Mouse (Mus musculus) retina, embryonic 14.5 days (tissue): ENCODE data around the gene Zbtb22.
"Not testable (repeated sequence)": the region's sequence is repeated elsewhere in the genome, so short reads cannot be mapped to it uniquely, and the experiment has no call there.

ENCODE experiments used
- DNase-seq: peaks from one replicate; pipeline ENCODE4 v3.0.0-alpha.2; 2015; ENCODE audit warnings: low spot score

Zbtb22 gene

DNA sequence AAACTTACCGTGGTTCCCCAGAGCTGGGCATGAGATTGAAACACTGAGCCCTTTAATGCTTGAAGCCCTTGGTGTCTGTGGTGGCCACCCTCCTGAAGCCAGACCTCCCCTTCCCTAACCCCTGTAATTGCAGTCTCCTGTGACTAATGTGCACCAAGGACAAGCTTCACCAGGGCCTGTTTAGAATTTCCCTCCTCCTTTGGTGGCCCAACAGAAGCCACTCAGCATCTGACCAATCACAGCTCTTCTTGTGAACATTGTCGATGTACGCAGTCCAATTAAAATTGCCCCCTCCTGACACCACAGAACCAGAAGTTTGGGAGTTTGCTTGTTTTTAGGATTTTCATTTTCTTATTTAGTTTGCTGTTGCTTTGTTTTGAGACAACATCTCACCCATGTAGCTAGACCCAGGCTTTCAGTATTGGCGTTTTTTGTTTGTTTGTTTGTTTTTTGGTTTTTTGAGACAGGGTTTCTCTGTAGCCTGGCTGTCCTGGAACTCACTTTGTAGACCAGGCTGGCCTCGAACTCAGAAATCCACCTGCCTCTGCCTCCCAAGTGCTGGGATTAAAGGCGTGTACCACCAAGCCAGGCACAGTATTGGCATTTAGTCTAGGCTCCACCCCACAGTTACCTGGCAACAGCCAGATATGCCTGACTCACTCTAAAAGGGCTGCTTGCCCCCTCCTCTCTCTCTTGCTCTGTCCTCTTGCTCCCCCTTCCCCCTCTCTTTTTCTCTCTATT is 11.6 kb upstream of the Zbtb22 start:
- DNase-seq = not testable (repeated sequence)

DNA sequence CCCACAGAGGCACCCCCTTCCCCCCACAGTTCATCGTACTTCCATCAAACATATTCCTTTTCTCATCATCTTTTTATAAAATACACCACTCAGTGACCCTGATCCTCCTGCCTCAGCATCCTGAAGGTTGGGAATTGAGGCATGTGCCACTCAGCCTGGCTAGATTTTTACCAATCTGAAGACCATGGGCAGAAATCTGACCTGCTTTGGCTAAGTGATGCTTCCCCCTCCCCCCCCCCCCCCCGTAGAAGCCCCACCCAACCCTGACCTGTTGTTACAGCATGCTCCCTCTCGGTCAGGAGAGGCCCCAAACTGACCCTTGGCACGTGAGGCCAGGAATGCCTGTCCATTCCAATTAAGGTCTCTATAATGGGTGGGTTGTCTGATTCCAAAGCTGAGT is 10.9 kb upstream of the Zbtb22 start, which contains the start of gene Platr17:
TSS of gene Platr17 (plus strand) at position 301 of the 400 bp plus-strand sequence.
- not testable (repeated sequence) for DNase-seq

DNA sequence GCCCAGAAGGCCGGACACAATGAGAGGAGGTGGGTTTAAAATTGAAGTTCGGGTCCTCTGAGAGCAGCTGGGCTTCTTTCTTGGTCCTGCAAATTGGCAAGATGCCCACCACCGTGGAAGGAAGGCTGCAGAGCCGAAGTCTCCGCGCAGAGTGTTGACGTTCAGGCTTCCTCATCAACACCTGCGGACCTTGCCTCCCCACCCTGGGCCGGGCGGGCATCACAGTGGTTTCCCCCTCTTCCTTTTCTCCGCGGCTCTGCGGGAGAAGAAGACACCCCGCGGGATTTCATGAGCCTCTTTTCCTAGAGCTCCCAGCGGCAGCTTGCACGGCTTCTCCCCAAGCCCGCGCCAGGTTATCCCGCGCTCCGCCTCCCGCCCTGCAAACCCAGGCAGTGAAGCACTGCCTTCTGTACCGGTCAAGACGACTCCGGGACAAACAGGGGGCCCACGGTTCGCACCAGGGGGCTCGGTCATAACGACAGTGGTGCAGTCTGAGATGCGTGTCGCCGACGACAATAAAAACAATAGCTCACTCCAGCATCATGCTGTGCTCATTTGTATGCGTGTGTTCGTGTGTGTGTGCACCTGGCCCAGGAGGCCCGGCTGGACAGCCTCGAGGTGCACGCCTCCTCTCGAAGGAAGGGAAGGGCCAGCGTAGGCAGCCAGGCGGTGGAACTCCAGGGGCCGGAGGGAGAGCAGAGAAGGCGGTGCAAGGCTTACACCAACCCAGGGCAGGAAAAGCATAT is 7.2 kb upstream of the Zbtb22 start:
- DNase-seq = peak; percentile 36

DNA sequence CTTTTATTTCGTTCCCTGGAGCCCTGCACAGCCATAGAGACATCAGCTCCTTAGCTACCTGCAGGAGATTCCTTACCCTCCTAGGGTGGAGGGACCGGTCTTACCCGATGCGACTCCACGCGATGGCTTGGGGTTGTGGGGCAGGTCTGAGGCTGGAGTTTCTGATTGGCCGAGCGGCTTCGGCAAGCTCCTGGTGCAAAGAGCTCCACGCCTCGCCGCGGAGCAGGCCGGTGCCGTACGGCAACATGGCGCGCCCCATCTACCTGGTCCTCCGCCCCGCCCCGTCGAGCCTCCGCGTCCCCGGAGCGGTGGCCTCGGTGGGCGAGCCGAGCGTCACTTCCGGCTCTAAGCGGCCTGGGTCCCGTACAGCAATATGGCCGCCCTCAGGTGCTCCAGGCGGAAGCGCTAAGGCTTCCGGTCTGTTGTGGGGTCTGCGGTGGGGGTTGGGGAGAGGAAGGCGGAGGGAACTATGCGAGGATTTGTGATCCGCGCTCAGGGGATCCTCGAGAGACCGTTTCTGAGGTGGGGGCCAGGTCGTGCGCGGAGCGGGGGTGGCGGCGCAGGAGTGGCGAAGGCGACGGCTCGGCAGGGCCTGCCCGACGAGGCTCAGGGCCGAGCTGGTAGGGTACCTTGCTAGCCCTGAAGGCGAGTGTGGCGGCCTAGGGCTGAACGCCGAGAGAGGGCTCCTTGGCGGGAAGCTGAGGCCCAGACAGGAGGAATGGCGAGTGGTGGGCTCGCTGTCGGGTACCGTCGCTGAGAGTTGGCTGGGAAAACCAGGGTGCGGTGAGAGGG is 6.4 kb upstream of the Zbtb22 start, which contains the start of gene Daxx:
TSS of gene Daxx (plus strand) at position 338 of the 792 bp plus-strand sequence.
- peak; percentile 98 for DNase-seq

DNA sequence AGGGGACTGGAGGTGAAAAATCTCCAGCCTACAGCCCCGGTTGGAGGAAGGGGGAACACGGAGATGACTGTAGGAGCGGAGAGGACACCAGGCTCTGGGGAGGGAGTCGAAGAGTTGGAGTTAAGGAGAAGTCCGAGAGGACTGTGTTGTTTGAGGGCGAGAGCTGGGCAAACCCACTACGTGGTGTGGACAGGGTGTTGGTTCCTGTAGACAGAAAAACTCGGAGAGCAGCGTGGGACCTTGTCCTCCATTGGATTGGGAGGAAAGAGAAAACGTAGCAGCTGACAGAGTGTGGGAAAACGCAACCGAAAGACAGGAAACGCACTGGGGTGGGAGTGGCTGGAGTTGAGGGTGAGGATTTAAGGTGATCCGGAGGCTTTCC is 5.8 kb upstream of the Zbtb22 start:
- DNase-seq = no peak

DNA sequence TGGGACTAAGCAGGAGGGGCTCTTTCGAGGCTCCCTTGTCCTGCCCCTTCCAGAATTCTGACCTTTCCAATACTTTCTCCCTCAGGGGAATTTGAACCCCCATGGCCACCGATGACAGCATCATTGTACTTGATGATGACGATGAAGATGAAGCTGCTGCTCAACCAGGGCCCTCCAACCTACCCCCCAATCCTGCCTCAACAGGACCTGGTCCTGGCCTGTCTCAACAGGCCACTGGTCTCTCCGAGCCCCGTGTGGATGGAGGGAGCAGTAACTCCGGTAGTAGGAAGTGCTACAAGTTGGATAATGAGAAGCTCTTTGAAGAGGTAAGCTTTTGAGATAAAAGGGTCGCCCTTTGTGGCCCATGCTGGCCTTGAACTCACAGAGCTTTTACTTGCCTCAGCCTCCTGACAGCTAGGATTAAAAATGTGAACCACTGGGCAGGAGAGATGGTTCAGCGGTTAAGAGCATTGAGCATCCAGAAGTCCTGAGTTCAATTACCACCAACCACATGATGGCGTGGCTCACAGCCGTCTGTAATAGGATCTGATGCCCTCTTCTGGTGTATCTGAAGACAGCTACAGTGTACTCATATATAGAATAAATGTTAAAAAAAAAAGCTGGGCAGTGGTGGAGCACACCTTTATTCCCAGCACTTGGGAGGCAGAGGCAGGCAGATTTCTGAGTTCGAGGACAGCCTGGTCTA is 5.2 kb upstream of the Zbtb22 start:
- DNase-seq = no peak

DNA sequence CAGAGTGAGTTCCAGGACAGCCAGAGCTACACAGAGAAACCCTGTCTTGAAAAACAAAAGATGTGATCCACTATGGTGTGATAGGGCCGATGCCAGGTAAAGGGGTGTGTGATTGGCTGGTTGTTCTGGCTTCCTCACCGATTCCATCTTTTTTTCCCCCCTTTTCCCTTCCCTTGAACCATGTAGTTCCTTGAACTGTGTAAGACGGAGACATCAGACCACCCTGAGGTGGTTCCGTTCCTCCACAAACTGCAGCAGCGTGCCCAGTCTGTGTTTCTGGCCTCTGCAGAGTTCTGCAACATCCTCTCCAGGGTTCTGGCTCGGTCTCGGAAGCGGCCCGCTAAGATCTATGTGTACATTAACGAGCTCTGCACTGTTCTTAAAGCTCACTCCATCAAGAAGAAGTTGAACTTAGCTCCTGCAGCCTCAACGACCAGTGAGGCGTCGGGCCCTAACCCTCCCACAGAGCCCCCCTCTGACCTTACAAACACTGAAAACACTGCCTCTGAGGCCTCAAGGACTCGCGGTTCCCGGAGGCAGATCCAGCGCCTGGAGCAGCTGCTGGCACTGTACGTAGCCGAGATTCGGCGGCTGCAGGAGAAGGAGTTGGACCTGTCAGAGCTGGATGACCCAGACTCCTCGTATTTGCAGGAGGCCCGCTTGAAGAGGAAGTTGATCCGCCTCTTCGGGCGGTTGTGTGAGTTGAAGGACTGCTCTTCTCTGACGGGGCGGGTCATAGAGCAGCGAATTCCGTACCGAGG is 4.5 kb upstream of the Zbtb22 start:
- no peak for DNase-seq

DNA sequence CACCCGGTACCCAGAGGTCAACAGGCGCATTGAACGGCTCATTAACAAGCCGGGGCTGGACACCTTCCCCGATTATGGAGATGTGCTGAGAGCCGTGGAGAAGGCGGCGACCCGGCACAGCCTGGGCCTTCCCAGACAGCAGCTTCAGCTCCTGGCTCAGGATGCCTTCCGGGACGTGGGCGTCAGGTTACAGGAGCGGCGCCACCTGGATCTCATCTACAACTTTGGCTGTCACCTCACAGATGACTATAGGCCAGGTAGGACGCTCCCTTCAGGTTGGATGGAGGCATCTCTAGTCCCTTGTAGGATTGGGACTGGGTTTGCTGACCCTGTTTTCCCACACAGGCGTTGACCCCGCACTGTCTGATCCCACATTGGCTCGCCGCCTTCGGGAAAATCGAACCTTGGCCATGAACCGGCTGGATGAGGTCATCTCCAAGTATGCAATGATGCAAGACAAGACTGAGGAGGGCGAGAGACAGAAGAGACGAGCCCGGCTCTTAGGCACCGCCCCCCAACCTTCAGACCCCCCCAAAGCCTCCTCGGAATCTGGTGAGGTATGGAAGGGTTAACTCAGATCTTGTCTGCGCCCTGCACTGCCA is 3.8 kb upstream of the Zbtb22 start:
- DNase-seq = no peak

DNA sequence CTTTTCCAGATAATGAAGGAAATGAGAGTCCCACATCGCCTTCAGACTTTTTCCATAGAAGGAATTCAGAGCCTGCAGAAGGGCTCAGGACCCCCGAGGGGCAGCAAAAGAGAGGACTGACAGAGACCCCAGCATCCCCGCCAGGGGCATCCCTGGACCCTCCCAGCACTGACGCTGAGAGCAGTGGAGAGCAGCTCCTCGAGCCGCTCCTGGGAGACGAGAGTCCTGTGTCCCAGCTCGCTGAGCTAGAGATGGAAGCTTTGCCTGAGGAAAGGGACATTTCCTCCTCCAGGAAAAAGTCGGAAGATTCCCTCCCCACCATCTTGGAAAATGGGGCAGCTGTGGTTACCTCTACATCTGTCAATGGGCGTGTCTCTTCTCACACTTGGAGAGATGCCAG is 2.4 kb upstream of the Zbtb22 start:
- no peak for DNase-seq

DNA sequence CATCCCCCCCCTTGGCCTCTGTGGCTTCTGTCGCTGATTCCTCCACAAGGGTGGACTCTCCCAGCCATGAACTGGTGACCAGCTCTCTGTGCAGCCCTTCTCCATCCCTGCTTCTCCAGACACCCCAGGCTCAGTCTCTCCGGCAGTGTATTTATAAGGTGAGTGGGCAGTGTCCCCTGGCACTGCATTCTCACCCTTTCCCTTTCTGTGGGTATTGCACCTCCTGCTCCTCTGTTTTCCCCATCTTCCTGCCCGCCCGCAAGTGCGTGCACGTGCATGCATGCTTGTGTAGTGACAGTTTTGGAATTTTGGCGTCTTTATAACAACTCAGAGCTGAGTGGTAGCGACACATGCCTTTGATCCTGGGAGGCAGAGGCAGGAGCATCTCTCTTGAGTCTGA is 1.8 kb upstream of the Zbtb22 start:
- no peak for DNase-seq

DNA sequence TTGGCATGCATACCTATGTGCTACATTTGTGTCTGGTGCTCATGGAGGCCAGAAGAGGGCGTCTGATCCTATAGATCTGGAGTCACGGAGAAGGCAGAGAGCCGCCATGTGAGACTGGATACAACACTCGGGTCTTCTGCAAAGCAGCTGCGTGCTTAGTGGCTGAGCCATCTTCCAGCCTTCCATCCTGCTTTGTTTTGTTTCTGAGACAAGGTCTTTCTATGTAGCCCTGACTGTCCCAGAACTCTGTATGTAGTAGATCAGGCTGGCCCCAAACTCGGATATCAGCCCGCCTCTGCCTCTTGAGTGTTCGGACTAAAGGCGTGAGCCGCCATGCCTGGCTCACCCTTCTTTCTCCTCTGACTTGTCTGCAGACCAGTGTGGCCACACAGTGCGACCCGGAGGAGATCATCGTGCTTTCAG is 724 bp upstream of the Zbtb22 start:
- DNase-seq = no peak

DNA sequence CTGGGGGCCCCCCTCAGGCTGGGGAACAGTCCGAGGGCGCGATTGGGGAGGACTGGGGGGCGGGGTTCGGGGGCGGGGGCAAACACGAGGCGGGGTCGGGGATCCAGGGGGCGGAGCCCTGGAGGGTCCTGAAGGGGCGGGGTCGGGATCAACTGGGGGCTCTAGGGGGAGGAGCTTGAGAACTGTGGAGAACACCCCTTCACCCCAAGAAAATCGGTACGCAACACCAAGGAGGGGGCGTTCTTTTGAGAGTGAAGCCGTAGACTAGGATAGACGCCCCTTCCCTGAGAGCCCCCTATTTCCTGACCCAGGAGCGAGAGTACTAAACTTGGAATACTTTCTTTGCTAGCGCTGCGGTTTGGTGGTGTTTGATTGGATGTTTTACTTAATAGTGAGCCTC is 590 bp downstream of the Zbtb22 start:
- peak; percentile 77 for DNase-seq

DNA sequence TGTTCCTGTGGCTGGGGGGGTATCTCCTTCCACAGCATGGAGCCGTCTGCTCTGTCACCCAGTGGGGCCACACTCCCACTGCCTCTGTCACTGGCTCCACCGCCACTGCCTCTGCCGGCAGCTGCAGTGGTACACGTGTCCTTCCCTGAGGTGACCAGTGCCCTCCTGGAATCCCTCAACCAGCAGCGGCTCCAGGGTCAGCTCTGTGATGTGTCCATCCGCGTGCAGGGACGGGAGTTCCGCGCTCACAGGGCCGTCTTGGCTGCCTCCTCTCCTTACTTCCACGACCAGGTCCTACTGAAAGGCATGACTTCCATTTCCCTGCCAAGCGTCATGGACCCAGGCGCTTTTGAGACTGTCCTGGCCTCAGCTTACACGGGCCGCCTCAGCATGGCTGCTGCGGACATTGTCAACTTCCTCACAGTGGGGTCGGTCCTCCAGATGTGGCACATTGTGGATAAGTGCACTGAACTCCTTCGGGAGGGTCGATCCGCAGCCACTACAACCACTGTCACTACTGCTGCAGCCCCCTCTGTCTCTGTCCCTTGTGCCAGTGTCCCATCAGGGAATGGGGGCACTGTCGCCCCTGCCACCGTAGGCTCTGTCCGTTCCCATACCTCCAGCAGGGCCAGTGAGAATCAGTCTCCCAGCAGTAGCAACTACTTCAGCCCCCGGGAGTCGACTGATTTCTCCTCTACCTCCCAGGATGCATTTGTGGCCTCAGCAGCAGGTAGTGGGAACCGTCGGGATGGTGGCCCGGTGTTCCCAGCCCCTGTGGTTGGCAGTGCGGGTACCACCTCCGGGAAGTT is 1.3 kb downstream of the Zbtb22 start:
- DNase-seq = no peak

DNA sequence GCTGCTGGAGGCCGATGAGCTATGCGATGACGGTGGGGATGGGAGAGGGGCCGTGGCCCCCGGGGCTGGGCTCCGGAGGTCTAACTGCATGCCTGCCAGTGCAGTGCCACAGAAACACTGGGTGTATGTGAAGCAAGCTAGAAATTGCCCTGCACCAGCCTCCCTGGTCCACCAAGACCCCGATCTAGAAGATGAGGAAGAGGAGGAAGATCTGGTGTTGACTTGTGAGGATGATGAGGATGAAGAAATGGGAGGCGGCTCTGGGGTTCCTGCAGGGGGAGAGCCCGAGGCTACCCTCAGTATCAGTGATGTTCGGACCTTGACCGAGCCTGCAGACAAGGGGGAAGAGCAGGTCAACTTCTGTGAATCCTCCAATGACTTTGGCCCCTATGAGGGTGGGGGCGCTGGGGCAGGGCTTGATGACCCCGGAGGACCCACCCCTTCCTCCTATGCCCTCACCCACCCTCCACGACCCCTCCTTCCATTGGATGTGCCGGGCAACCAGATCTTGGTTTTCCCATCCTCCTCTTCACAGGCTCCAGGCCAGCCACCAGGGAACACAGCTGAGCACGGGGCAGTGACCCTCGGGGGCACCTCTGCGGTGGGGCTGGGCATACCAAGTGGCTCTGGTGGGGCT is 2.1 kb downstream of the Zbtb22 start:
- DNase-seq = no peak

DNA sequence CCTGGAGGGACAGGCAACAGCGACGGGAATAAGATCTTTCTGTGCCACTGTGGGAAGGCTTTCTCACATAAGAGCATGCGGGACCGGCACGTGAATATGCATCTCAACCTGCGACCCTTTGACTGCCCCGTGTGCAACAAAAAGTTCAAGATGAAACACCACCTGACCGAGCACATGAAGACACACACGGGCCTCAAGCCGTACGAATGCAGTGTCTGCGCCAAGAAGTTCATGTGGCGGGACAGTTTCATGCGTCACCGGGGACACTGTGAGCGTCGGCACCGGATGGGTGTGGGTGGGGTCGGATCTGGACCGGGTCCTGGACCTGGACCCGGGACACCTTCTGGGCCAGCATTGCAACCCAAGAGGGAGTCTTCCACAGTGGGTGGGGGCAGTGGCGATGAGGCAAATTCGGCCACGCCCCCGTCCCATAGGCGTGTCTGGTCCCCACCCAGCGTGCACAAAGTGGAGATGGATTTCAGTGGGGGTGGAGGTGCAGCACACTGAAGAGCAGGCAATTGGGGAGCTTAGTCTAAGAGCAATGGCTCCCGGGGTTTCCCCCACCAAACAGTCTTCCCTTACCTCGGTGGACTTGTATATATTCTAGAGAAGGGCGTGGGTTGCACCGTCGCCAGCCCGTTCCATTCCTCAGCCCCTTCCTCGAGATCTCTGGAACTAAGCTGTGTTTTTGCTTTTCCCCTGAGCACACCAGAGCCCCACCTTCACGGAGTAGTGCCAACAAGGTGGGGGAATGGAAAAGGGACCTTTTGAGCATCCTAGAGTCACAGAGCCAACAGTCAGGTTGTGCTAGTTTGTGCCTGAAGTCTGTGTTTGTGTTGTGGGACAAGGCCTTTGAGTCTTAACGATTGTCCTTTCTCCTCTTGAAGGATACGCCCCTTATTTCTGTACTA is 2.8 kb downstream of the Zbtb22 start:
- DNase-seq = no peak

DNA sequence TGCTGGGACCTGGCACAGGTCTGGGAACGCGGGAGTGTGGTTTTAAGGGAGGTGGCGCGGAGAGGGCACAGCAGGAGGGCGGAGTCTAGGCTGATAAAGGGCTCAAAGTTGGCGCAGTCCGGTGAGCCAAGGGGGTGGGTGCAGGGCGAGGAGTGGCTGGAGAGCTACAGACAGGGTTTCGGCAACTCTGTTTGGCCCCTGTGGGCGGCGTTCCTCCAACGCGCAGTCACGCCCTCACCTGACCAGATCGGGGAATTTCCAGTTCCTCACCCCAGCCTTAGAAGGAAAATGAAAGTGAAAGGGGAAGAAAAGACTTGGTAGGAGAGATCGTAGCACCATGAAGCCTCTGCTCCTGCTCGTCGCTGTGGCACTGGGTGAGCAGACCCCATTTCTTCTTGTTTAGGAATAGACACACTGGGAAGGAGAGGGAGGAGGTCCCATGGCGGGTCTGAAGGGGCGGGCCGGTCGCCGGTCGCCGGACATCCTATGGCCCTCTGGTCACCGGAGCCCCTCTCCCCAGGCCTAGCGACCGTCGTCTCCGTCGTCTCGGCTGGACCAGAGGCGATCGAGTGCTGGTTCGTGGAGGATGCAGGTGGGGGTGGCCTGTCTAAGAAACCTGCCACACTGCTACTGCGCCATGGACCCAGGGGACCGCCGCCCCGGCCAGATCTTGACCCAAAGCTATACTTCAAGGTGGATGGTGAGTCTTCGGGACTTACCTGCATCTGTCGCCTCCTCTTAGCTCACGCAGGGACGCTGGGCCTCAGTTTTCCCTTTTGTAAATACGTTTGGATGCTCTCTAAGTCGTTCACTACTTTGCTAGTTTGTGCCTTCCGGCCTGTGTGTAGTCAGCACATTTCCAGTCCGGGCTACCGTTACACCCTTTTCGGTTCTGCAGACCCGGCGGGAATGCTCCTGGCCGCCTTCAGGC is 3.9 kb downstream of the Zbtb22 start:
- peak; percentile 39 for DNase-seq
